Mouse (Mus musculus): ENCODE results near the gene Madcam1.

- TF ChIP-seq POLR2A (IDR thresholded peaks at IDR 0.05; ENCODE audit: extremely low read depth, insufficient read depth, low read length) (no peak), CTCF (IDR thresholded peaks at IDR 0.05; ENCODE audit: extremely low read depth, insufficient read depth, low read length) (no peak)
Observed at GRCm38 (mm10) chr10:79704970-79705360, 40.6 kb downstream of the Madcam1 start.
